Mouse (Mus musculus) C3H10T1/2 (cell line): ENCODE data around the gene Igf1r. TPM values are rescaled to one million over a fixed set of nuclear protein-coding genes. Genes with fewer than 3 reads are reported as not detected.

Experiments
- polyA plus RNA-seq, 2 experiments: library from polyadenylated mRNA; unstranded; fragments of >200 nt; fragmentation: generic; extraction: Trizol; gene quantifications; one replicate each; pipeline ENCODE4 v1.2.1; 2012; ENCODE audit warnings: missing spikeins in 2 of 2

Gene Igf1r
- 10 to 100 TPM in 1 of 2 experiments, 1 to 10 TPM in 1; 6.8 to 13.3 TPM for polyA plus RNA-seq

DNA sequence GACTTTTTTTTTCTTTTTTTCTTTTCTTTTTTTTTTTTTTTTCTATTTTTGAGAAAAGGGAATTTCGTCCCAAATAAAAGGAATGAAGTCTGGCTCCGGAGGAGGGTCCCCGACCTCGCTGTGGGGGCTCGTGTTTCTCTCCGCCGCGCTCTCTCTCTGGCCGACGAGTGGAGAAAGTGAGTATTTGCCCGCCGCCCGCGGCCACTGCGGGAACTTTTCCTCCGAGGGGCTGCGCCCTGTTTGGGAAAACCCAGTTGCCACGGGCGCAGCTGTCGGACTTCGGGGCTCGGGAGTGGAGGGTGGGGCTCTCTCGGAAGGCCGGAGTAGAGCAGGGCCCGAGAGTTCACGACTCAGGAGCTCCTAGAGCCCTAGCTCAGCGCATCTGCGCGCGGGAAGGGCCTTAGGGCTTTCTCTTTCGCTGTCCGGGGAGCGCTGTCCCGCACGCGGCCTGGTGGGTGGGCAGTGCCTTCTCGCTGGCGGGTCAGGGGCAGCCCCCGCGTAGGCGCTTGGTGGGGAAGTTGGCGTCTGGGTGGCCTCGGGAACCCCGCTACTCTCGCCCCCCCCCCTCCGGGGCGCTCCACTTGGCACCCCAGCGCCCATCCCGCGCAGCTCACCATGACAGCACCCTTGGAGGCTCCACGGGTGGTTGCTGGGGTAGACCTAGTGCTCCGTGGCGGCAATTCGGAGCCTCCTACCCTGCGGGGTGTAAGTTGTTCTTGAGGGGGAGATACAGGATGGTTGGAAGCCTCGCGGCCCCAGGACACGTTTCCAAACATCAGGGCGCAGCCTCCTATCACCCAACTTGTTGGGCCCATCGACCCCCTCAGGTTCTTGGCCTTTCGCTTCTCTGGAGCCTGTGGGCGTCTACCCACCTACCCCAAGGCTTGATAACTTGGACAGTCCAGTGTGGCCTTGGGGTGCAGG lies at the start of gene Igf1r:
Gene Igf1r, plus strand, starts transcription at position 51 of the 924 bp plus-strand sequence.

DNA sequence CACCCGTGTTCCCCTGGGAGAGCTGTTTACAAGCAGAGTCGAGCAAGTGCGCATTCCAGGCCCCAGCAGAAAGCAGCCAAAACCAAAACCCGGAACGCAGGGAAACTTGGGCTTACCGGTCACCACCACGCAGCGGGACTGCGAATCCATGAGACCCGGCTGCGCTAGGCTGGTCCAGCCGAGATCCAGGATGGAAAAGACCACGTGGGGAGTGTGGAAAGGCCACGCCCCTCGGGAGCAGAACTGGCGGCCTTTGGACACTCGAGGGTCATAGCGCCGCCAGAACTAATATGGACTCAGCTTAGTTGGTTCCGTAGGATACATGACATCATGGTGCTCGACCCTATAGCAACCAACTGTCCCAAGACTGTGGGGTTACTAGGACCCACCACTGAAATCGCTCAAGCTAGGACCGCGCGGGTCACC lies 311.4 kb downstream of the Igf1r start, which contains the start of gene Pgpep1l:
Gene Pgpep1l, minus strand, starts transcription at position 206 of the 426 bp plus-strand sequence.

DNA sequence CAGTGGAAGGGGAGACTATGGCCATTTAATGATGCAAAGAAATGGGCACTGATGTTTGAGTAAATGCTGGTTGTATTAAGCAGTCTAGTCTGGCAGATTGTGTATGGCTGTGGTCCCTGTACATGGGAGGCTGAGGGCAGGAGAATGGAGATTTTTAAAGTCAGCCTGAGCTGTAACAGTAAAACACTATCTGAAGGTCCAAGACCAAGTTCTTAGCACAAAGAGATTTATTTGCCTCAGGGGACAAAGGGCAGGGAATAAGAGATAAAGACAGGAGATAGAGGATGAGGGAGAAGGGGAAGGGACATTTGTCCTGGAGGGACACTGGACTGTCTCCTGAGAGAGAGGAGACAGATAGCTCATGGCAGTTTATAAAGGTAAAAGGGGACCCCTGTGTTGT lies 320.9 kb downstream of the Igf1r start, which contains the start of gene Fam169b:
Gene Fam169b, plus strand, starts transcription at position 325 of the 400 bp plus-strand sequence.

Other genes with a start within 250 kb of the Igf1r start
- gene Synm, start 193.1 kb upstream of the Igf1r start, polyA plus RNA-seq: 1 to 10 TPM in 1 of 2 experiments, under 1 TPM in 1; 0.07 to 8.1 TPM